Mouse (Mus musculus) large intestine, adult 2 months (tissue): ENCODE results near the gene Il4ra. TPM values are rescaled to one million over a fixed set of nuclear protein-coding genes. Genes with fewer than 3 reads are reported as not detected.

Experiments used
- DNase-seq: peaks from one replicate; pipeline ENCODE4 v3.0.0-alpha.2; 2012; ENCODE audit warnings: low read depth, low spot score
- WGBS: fragments of 180-500 bp; shearing (Covaris S2); methylation state at CpG from one replicate; pipeline ENCODE4 v1.1.7; 2018; 5-methylcytosine and 5-hydroxymethylcytosine counted together
- polyA plus RNA-seq: library from polyadenylated mRNA; depleted of rRNA; stranded (reverse); fragments of >200 nt; gene quantifications from 2 replicates; pipeline ENCODE4 v1.2.3, GENCODE M21; 2012; rRNA removed

Il4ra gene
- polyA plus RNA-seq = 43.9 and 64.3 TPM in 2 replicates

DNA sequence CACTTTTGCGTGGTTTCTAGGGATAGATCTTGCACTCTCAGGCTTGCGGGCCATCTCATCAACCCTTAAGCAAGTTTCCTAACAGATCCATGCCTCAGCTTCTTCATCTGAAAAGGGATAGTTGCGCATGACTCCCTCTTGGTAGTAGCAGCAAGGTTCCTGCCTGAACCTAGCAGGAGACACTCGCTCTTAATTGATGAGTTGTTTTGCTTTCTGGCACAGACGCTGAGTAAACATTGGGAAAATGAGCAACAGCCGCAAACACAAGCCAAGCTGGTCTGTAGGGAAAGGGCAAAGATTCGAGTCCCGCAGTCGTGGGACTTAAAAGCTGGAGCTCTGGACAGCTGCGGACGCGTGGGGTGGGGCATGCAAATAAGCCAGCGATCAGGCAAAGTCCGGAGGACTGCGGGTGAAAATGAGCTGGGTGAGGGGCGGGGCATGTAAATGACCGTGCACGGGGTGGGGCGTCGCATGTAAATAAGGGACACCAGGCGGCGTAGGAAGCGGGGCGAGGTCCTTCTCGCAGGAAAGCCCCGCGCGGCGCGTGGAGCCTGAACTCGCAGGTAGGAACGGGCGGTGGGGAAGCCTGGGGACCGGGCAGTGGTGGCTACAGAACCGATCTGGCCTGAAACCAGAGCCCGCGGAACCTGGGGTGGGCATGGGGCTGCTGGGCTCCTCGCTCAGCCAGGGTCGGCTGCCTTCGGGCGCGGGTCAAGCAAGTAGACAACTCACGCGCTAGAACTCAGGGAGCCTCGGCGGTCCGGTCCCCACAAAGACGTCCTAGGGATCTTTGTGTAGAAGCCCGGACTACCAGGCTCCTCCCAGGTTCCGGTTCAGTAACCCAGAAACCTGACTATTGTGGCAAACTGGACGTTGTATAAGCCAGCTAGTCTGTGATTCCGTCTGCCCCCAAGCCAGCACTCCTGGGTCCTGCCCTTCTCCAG is at the start of gene Il4ra:
Il4ra (plus strand) TSS at position 355 of the 944 bp plus-strand sequence.
- DNase-seq = peak; percentile 87
- 1% methylated on average over 52 of the region's 52 CpGs for WGBS

DNA sequence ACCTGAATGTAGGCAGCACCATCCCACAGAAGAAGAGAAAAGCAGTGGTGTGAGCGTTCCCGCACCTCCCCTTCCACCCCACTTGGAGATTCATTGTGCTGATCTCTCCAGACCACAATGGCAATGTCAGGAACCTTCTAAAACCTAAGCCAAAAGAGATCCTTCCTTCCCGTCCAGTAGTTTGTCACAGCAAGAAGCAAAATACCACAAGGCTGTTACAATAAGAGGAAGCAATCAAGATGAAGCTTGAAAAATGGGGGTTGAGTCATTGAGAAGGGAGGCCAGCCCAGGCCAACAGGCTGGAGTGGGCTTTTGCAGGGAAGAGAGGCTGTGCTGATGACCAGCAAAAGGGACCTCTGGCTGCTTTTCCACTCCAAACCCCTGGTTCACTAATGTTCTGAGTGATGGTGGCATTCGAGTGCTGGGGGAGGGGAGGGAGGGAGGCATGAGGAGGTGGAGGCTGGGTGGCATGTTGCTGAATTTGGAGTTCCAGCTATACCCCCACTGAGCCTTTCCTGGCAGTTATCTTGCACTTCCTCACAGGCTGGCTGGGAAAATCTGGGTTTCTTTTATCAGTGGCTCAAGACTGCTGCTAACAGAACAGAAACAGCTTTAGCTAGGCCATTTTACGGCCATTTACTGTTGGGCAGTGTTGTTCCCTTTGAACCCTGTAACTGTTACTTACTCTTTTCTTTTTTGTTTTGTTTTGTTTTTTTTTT is 48.4 kb upstream of the Il4ra start:
- 87% methylated on average over 5 of the region's 5 CpGs for WGBS
- DNase-seq = no peak

DNA sequence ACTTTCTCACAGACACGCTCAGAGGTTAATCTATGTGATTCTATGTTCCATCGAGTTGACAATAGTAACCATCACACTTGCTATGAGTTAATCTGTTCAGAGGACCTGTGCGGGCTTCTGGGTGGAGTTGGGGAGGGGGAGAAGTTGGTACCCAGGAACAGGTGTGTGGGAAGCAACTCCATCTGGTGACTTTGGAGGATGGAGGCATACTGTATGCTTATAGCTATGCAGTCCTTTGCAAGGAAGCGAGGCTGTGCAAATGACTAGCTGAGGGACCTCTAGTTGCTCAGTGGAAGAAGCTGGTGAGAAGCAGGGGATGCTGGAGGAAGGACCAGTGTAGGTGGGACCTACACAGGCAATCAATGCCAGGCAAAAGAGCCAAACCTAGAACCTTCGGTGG is 47.3 kb upstream of the Il4ra start:
- WGBS = 95% methylated on average over 5 of the region's 5 CpGs

DNA sequence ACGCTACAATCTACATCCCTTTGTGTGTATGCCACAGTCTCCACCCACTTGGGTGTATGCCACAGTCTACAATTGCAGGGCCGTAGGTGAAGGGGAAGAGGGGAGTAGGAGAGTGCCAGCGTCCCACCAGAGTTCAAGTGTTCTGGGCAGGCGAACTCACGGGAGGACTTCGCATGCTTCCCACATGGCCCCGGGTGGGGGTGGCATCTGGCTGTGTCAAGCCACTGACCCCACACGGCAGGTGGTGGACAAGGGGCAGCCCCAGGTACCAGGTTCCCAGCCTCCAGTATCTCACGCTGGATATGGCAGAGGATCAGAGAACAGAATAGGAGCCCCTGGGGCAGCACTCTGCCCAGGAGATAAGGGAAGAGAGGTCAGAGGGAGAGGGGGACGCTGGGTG is 46.4 kb upstream of the Il4ra start:
- no peak for DNase-seq
- WGBS = 74% methylated on average over 10 of the region's 10 CpGs

More for the DNA sequence above, 47.3 kb upstream of the Il4ra start:
- no peak for DNase-seq

DNA sequence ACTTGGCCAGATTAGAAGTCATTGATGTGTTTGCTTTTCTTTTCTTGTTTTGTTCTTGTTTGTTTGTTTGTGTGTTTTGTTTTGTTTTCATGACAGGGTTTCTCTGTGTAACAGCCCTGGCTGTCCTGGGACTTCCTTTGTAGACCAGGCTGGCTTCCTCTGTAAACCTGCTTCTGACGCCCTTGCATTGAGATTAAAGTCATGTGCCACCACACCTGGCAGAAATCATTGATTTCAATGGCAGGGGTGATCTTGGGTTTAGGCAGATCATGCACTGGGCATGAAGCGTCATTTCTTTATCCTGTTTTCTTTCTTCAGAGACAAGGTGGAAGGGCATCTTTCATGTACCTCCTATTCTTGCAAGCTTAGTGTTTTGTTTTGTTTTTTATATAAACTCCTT is 44.6 kb upstream of the Il4ra start:
- DNase-seq = no peak
- WGBS = 87% methylated on average over 2 of the region's 2 CpGs

DNA sequence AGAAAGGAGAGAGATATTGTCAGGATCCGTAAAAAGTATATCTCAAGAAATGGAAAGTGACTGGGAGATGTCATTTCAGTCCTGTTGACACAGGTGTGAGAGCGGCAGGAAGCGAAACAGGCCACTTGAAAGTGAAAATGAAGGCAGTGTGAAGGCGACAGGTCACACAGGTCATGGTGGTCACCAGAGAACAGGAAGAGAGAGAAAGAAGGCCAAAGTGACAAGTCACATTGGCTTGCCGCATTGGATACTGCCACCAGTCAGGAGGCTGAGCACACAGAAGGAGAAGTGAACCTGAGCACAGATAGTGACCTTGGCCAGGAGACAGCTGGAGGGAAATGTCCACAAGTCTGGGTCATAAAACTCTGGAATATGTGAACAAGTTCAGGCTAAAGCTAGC is 40.5 kb upstream of the Il4ra start:
- 69% methylated on average over 5 of the region's 5 CpGs for WGBS
- no peak for DNase-seq

DNA sequence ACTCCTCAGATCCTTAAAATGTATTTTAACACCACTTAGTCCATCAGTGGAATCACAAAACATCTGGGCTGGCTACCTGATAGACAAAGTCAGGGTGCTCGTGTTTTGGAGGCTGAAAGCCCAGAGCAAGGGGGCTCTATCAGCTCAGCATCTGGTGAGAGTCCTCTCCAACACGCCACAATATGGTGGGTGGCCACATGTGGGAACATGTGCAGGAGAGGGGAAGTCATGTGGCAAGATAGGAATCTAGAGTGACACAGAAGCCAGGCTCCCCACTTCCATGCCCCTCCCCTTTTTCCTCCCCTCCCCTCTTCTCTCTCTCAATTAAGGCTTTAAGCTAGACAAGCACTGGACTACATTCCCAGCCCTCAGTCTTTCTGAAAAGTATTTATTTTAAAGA is 40.1 kb upstream of the Il4ra start:
- DNase-seq = no peak

DNA sequence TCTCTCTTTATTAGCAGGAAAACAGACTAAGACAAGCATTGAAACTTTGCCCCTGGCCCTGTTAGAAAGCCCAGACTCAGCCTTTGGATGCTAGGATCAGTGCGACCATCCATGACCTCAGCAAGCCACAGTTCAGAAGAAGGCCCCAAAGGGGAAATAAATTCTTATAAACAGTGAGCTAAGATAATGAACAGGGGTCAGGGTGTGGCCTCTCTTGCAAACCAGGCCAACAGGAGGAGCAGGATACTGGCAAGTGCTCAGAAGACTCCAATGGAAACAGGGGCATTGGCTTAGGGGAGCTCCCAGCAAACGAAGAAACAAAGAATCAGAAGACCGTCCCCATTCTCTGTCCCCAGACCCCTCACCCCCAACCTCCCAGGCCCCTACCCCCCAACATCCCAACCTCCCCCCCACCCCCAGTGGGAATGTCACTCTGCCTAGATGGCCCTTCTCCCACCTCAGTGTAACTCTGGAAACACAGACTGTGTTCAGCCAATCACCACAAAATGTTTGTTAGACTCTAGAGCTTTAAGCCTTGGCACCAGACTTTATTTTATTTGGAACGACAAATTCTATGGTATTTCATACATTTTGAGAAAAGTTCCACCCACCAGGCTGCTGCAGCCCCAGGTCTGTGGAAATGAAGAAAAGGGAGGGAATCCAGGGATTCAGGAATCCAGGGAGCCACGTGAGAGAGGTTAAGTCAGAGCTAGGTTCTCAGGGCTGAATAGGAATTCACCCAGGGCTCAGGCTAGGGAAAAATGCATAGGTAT is 36.7 kb upstream of the Il4ra start:
- 74% methylated on average over 5 of the region's 5 CpGs for WGBS
- no peak for DNase-seq

More for the DNA sequence above, 40.1 kb upstream of the Il4ra start:
- whole genome bisulfite sequencing = 72% methylated on average over 2 of the region's 2 CpGs

DNA sequence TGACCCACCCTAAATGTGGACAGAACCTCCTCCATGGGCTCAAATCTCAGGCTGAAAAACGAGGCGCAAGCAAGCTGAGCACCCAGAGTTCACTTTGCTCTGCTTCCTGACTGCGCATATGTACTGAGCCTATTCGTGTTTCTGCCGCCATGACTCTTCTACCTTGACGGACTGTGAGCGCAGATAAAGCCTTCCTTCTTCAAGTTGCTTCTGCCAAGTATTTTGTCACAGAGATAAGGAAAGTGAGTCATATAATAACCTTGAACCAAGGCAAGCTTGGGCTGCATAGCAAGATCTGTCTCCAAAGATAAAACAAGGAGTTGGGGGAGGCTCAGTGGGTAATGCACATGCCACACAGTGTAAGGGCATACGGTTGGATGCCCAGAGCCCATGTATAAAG is 35.2 kb upstream of the Il4ra start:
- DNase-seq = no peak
- WGBS = 88% methylated on average over 8 of the region's 8 CpGs

DNA sequence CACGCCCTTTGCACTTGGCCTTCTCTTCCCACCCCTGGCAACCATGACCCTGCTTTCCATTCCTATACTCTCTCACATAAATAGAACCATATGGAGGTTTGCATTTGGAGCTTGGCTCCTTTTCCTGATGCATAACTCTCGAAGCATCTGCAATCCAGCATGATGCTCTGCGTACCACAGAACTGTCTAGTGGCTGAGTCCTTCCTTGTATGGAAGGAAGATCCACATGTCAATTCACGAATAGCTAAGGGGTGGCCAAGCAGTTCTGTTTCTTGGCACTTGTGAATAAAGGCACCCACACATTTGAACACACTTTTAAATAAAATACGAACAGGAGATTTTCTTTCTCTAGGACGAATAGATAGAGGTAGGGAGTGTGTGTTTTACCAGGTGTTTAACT is 34.5 kb upstream of the Il4ra start:
- WGBS = 82% methylated on average over 6 of the region's 6 CpGs
- no peak for DNase-seq

DNA sequence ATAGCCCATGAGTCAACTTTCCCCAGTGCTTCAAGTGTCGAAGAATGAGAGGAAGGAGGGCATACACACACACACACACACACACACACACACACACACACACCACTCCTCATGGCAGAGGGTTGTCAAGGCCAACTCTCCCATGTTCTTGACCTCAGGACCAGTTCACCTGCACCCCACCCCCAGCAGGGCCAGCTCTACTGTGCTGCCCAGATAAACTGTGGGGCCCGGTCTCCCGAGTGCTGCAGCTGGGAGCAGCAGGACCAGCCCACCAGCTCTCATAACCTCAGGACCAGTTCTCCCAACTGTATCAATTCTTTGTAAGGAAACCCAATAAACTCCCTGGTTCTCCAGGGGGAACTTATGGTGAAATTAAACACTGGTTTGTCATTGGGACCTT is 32.2 kb upstream of the Il4ra start:
- 85% methylated on average over 3 of the region's 3 CpGs for WGBS
- DNase-seq = no peak

DNA sequence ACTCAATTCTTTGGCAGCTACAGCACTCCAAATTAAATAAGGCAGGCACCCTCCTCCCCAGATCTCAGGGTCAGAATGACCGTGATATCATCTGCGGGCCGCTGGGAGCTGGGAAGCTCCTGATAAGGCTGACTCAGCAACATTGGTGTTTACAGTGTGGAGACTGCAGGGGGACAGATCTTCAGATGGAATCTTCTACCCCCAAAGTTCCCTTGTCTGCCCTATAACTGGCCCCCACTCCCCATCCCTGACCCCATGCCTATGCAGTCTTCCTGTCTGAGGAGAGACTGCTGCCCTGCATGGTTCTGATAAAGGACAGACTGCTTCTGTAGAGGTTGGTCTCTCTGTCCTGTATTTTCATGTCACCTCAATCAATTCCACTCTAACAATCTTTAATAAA is 28.9 kb upstream of the Il4ra start:
- DNase-seq = no peak
- WGBS = 66% methylated on average over 3 of the region's 3 CpGs

DNA sequence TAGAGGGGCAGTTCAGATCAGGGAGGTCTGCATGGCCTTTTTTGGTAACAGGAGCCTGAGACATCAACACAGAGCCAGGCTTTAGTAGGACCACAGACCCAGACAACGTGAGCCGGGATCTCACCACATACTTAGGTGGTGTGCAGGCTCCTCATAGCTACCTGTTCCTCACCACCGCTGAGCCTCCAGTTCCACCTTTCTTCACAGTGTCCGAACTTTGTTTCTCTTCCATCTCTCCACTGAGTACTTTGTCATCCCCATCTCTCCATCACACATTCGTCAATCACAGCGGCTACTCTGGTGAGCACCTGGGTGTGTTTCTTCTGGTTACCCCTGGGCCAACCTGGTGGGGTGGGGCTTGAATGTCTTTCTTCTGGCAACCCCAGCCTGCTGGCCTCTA is 24.7 kb upstream of the Il4ra start:
- DNase-seq = no peak
- WGBS = 87% methylated on average over 6 of the region's 6 CpGs

DNA sequence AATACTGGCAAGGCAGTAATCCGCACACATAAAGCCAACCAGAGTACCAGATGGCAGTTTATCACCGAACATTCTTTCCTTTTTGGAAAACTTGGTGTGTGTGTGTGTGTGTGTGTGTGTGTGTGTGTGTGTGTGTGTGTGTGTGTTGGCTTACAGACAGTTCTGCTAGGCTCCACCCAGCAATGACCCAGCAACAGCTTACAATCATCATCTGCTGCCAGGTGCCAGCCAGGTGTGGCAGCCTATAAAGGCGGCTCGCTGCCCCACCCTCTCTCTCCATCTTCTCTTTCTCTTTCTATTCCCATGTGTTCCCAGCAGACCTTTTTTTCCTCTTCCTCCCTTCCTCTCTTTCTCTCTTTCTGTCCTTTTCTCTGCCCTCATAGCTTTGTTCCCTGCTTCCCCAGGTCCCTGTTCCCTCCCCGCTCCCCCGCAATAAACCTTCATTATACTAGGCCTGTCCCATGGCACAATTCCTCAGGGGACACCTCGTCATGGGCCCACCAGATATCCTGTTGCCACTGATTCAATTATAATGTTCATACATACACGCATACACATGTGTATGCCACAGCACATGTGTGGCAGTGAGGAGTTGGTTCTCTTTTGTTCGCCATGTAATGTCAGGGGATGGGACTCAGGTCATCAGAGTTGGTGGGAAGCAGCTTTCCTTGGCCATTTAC is 23.9 kb upstream of the Il4ra start:
- 49% methylated on average over 9 of the region's 9 CpGs for WGBS

DNA sequence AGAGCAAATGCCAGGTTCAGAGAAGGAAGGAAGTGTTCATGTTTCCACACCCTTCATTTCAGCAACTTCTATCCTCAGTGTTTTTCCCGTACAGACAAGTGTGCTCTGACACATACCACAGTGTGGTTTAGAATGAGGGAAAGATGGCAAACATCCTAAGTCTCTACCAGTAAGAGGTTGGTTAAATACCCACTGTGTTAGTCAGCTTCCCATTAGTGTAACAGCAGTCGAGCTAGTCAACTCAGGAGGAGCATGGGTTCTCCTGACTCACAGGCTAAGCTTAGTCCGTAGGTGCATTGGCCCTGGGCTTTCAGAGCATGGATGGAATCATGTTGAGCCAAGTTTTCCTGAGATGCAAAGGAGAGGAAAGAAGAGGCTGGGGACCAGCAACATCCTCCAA is 12.6 kb upstream of the Il4ra start:
- no peak for DNase-seq
- 82% methylated on average over 3 of the region's 3 CpGs for WGBS

More for the DNA sequence above, 23.9 kb upstream of the Il4ra start:
- DNase-seq = peak; percentile 53

DNA sequence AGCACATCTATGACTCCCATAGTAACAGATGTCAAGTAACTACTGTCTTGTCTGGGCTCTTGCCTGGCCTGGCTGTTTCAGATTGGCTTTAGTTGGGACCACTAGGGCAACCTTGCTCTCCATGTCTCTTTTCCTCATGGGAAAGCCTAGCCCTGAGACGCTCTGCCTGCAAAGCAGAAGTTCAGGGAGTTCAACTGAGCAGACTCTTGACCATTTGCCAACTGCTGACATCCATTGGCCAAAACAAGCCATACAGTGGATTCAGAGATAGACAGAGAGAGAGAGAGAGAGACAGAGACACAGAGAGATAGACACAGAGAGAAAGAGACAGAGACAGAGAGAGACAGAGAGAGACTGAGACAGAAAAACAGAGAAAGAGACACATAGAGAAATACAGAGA is 10.9 kb upstream of the Il4ra start:
- no peak for DNase-seq
- 66% methylated on average over 1 of the region's 1 CpGs for whole genome bisulfite sequencing

DNA sequence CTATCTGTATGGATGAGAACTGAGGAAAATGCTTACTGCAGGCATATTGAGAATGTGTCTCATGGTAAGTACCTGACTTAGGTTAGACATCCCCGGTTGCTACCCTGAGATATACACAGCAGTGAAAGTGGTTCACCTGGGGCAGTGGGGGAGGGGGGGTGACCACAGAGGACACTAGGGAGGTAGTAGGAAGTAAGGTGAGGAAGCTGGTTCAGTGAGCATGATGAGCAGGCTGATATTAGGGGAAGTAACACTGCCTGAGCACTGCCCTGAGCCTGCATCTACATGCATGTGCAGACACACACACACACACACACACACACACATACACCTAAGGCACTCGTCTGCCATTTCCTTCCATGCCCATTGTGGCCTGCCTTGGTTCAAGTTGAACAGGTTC is 10.1 kb upstream of the Il4ra start:
- DNase-seq = no peak
- WGBS = 75% methylated on average over 2 of the region's 2 CpGs

DNA sequence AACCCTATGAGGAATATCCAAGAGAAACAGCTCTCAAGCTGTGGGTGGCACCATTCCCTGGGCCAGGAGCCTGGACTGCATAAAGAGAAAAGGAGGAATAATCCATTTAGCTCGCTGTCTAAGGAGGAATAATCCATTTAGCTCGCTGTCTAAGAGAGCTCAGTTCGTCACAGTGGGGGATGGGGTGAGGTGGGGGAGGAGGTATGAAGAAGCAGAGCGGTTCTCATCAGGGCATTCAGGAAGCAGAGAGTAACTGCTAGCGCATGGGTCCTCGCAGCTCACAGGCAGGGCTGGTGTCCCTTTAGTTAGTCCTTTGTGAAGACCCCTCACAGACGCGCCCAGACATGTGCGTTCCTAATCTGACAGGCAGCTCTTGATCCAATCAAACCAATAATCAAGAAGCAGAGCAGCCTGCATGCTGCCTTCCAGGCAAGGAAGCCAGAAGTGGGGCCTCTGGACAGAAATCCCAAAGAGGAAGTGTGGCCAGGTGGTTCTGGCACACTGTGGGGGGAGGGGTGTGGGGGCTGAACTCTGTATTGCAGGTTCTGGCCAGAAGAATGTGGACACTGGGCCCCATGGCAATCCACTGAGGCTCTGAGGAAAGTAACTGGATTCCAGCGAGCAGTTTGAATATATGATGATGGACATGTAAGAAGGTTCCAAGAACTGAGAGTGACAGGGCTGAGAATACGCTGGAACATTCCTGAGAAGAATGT is 9.4 kb upstream of the Il4ra start:
- WGBS = 85% methylated on average over 11 of the region's 11 CpGs
- no peak for DNase-seq

DNA sequence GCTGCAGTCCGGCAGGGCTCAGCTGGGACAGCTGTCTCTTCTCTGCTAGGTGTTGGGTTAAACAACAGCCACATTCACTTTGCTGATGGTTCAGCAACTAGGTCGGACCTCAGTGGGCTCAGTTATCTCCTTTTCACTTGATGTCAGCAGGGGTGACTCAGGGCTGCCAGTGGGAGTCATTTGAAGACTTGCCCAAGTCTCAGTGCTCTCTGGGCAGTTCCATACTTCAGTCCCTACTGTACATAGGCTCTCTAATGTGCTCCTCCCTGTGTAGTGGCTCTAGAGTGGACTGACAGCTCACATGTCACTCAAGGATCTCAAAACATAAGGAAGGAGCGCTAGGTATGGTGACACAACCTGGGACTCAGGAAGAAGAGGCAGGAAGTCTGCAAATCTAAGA is 8.4 kb upstream of the Il4ra start:
- DNase-seq = no peak
- WGBS = 66% methylated on average over 3 of the region's 3 CpGs
